Mouse (Mus musculus): ENCODE results near the gene Gm42906. TPM values are rescaled to one million over a fixed set of nuclear protein-coding genes. Genes with fewer than 3 reads are reported as not detected.

Gene Gm42906
- polyA plus RNA-seq, 1 experiment: not detected

DNA sequence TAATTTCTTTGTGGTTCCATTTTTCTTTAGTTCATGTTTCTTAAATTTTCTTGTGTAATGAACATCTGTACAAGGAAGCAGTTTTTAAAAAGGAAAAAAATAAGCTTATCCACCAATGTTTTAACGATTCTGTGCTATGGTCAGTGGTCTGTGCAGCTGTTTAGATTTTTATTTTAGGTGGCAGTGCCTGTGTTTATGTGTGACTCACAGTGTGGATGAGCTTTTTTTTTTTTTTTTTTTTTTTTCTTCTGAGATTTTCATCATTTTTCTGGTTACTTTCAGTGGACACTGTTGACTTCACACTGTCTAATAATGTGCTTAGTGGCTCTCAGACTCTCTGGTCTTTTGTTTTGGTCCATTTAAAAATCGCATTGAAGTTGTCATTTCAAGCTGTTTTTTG is 56.8 kb downstream of the Gm42906 start:
- H3K4me1 ChIP-seq (ENCODE audit: control insufficient read depth, insufficient read depth, low read length): no peaks in the 10 kb centered on the region; the same call in 1 of the 2 replicates
- H3K4me3 ChIP-seq (ENCODE audit: insufficient read depth, low read length): no peak overlapping the region
- TF ChIP-seq POLR2A (IDR thresholded peaks at IDR 0.05; ENCODE audit: extremely low read depth, insufficient read depth, low read length): no peak
- TF ChIP-seq CTCF (IDR thresholded peaks at IDR 0.05; ENCODE audit: extremely low read depth, insufficient read depth, low read length): no peak
- H3K27ac ChIP-seq (ENCODE audit: insufficient read depth, low read length): no peak overlapping the region

DNA sequence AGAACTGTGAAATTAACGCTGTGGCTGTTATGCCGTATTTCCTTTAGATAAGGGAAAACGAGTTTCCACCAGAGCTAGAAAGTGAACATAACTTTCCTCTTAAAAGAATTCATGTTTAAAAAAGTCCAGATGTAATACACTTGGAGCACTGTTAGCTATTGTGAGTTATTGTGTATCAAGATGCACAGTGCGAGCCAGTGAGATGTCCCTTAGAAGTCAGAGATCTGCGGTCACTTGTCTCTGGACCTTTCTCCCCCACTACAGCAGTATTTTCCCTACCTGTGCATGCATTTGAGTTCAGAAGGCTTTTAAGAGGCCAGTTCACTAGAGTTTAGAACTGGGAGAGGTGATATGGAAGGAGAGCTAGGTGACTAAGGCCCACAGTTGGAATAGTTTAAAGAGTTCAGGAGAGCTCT is 58.6 kb downstream of the Gm42906 start:
- H3K4me3 ChIP-seq (ENCODE audit: insufficient read depth, low read length): peak overlapping the region; percentile 58
- H3K4me1 ChIP-seq (ENCODE audit: control insufficient read depth, insufficient read depth, low read length): no peaks in the 10 kb centered on the region; the same call in 1 of the 2 replicates
- TF ChIP-seq POLR2A (IDR thresholded peaks at IDR 0.05; ENCODE audit: extremely low read depth, insufficient read depth, low read length): no peak
- TF ChIP-seq CTCF (IDR thresholded peaks at IDR 0.05; ENCODE audit: extremely low read depth, insufficient read depth, low read length): no peak
- H3K27ac ChIP-seq (ENCODE audit: insufficient read depth, low read length): peak overlapping the region; percentile 90

DNA sequence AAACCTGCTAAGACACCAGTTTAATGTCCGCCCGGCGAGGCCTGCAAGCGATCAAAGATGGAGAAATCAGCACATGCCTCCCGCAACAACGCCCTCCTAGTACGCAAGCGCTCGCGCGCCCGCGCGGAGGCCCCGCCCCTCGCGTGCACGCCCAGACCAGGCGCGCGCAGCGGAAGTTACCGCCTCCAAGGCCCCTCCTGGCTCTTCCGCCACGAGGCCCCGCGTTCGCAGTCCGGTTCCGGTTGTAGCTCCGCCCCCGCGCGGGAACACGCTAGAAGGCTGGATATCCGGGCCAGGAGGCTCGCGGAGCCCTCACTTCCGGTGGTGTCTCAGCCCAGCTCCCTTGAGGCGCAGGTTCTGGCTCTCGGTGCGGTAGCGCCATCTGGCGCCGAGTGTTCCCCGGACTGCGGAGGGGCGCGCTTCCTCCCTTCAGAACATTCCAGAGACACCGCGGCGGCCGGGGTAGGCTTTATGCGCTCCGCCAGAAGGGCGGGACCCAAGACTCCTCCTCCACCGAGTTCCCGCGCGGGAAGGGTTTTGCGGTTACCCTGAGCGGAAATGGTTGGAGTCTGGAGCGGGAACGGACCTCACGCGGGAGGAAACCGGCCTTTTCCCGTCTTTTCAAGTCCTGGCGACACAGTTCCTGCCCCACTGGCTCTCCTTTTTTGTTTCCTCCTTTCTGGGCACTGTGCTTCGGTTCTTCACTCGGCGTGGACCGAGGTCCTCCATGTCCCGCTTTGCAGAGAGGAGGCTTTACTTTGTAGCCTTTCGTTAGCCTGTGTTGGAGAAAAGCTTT is 59.4 kb downstream of the Gm42906 start:
- peak overlapping the region; percentile 58 for H3K4me3 ChIP-seq (ENCODE audit: insufficient read depth, low read length)
- peak overlapping the region; percentile 79 for H3K27ac ChIP-seq (ENCODE audit: insufficient read depth, low read length)
- peak; percentile 92 for TF ChIP-seq POLR2A (IDR thresholded peaks at IDR 0.05; ENCODE audit: extremely low read depth, insufficient read depth, low read length)
- TF ChIP-seq CTCF (IDR thresholded peaks at IDR 0.05; ENCODE audit: extremely low read depth, insufficient read depth, low read length): peak; percentile 58
- H3K4me1 ChIP-seq (ENCODE audit: control insufficient read depth, insufficient read depth, low read length): no peaks in the 10 kb centered on the region; the same call in 1 of the 2 replicates

DNA sequence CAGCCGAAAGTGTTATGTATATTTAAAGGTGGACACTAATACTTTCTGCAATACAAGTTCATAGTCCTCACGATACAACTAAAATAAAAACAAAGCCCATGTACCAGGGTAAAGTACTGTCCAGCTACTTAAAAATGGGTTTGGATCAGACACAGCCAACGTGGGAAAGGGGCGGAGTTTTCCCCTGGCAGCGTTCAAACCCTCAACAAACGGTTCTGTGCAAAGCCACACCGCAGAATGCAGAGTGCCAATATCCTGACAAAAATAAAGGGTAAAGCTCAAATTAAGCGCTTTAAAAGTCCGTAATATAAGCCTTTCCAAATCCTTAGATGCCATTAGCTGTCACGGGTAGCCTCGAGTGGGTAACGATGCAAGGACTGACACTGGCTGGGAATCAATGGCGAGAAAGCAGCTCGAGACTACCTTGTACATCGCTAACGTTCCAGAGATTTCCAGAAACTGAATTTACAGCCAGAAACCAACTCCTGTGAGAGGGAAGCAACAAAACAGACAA is 60.0 kb downstream of the Gm42906 start:
- no peak for TF ChIP-seq POLR2A (IDR thresholded peaks at IDR 0.05; ENCODE audit: extremely low read depth, insufficient read depth, low read length)
- no peak for TF ChIP-seq CTCF (IDR thresholded peaks at IDR 0.05; ENCODE audit: extremely low read depth, insufficient read depth, low read length)
- peak overlapping the region; percentile 79 for H3K27ac ChIP-seq (ENCODE audit: insufficient read depth, low read length)
- H3K4me3 ChIP-seq (ENCODE audit: insufficient read depth, low read length): peak overlapping the region; percentile 58
- no peaks in the 10 kb centered on the region; the same call in 1 of the 2 replicates for H3K4me1 ChIP-seq (ENCODE audit: control insufficient read depth, insufficient read depth, low read length)

DNA sequence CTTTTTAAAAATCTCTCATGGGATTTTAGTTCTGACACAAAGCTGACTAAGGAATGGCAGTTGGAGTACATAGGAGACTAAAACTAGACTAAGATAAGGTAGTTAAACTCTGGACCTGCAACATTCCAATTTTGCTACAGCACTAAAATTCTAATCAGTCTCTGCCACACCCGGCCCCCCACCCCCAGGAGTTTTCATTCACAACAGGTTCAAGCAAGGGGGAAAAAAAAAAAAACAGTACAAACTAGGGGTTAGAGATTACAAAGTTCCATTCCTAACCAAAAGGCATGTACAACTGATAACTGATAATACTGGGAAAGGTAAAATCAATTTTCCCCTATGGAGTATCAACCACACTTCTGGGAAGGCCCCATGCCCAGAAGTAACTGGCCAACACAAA is 60.6 kb downstream of the Gm42906 start:
- Histone ChIP-seq H3K4me3 (ENCODE audit: insufficient read depth, low read length) (peak overlapping the region; percentile 58; the same call in 1 of the 2 replicates), H3K27ac (ENCODE audit: insufficient read depth, low read length) (no peak overlapping the region), H3K4me1 (ENCODE audit: control insufficient read depth, insufficient read depth, low read length) (no peaks in the 10 kb centered on the region; the same call in 1 of the 2 replicates)
- no peak for TF ChIP-seq CTCF (IDR thresholded peaks at IDR 0.05; ENCODE audit: extremely low read depth, insufficient read depth, low read length)
- no peak for TF ChIP-seq POLR2A (IDR thresholded peaks at IDR 0.05; ENCODE audit: extremely low read depth, insufficient read depth, low read length)

DNA sequence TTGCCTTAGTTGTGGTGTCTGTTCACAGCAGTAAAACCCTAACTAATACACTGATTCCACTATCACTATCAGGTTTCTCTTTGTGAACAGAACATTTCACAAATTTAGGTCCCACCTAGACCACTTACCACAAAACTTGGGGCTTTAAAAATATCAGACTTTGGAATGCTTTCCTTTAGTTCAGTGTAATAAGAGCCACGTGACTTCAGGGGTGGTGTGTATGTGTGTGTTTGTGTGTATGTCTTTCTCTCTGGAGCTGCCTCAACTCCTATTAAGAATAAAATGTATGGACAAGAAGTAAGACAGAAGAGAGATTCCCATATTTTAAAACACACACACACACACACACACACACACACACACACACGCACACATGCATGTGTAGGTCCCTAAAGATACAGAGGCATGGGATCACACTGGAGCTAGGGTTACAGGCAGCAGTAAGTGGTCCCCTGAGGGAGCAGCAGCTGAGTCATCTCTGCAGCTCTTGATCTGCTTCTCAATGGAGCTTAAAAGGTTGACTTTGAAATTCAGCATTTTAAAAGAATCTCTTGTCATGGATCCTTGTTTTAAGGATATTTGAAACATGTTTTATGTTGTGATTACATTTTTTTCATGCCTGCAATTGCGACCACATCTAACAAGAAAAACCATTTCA is 64.5 kb downstream of the Gm42906 start:
- TF ChIP-seq POLR2A (IDR thresholded peaks at IDR 0.05; ENCODE audit: extremely low read depth, insufficient read depth, low read length): no peak
- no peak for TF ChIP-seq CTCF (IDR thresholded peaks at IDR 0.05; ENCODE audit: extremely low read depth, insufficient read depth, low read length)
- H3K27ac ChIP-seq (ENCODE audit: insufficient read depth, low read length): no peak overlapping the region
- no peaks in the 10 kb centered on the region for H3K4me1 ChIP-seq (ENCODE audit: control insufficient read depth, insufficient read depth, low read length)
- no peak overlapping the region for H3K4me3 ChIP-seq (ENCODE audit: insufficient read depth, low read length)

DNA sequence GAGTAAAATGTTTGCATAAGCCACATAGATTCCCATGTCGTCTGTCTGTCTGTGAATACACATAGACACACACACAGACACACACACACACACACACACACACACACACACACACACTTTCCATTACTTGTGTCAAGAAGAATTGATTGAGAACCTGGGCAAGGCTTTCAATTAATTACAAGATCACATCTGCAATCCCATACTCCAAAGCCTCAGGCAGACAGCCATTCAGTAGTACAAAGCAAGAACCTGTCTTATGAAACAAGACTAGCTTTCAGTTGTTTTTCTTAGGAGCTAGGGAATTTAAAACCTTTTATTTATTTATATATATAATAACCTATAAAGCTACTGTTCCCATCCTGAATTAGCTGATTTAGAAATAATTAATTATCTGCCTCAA is 78.3 kb downstream of the Gm42906 start:
- no peak overlapping the region for H3K4me3 ChIP-seq (ENCODE audit: insufficient read depth, low read length)
- H3K27ac ChIP-seq (ENCODE audit: insufficient read depth, low read length): no peak overlapping the region
- TF ChIP-seq POLR2A (IDR thresholded peaks at IDR 0.05; ENCODE audit: extremely low read depth, insufficient read depth, low read length): no peak
- TF ChIP-seq CTCF (IDR thresholded peaks at IDR 0.05; ENCODE audit: extremely low read depth, insufficient read depth, low read length): no peak
- no peaks in the 10 kb centered on the region for H3K4me1 ChIP-seq (ENCODE audit: control insufficient read depth, insufficient read depth, low read length)

DNA sequence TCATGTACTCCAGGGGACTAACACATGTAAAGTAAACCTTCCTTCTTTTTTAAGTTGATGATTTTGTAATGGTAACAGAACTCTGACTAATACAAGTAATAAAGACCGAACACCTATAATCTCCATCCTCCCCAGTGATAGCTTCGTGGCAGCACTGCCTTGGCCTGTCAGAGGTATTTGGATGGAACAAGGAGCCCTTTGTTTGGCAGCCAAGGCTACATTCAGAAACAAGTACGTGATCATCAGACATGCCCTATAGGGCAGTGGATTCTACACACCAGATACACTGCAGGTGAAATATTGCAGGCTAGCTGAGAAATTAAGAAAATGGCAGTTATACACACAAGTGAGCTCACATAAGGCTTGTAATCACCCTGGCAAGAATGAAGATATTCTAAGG is 79.5 kb downstream of the Gm42906 start:
- no peak overlapping the region for H3K4me3 ChIP-seq (ENCODE audit: insufficient read depth, low read length)
- no peaks in the 10 kb centered on the region for H3K4me1 ChIP-seq (ENCODE audit: control insufficient read depth, insufficient read depth, low read length)
- TF ChIP-seq CTCF (IDR thresholded peaks at IDR 0.05; ENCODE audit: extremely low read depth, insufficient read depth, low read length) (no peak), POLR2A (IDR thresholded peaks at IDR 0.05; ENCODE audit: extremely low read depth, insufficient read depth, low read length) (no peak)
- no peak overlapping the region for H3K27ac ChIP-seq (ENCODE audit: insufficient read depth, low read length)

DNA sequence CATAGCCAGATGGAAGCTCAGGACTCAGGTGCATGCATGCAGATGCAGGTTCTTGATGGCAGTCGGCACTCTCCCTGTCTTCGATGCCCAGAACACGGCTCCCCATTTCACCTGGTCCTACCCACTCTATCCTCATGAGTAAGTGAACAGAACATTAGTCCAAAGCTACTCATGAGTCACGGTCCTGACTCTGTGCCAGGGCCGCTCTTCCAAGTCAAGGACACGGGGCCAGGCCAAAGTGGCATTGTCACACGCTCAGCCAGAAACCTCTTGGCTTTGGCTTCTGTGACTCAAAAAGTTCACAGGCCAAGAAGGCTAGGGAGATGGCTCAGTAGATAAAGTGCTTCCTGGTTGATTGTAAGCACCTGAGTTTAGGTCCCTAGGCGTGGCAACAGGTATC is 81.3 kb downstream of the Gm42906 start:
- Histone ChIP-seq H3K4me1 (ENCODE audit: control insufficient read depth, insufficient read depth, low read length) (no peaks in the 10 kb centered on the region), H3K4me3 (ENCODE audit: insufficient read depth, low read length) (no peak overlapping the region), H3K27ac (ENCODE audit: insufficient read depth, low read length) (no peak overlapping the region)
- no peak for TF ChIP-seq POLR2A (IDR thresholded peaks at IDR 0.05; ENCODE audit: extremely low read depth, insufficient read depth, low read length)
- TF ChIP-seq CTCF (IDR thresholded peaks at IDR 0.05; ENCODE audit: extremely low read depth, insufficient read depth, low read length): no peak
